Mouse (Mus musculus): ENCODE measurements around the gene Srsf2. TPM values are rescaled to one million over a fixed set of nuclear protein-coding genes. Genes with fewer than 3 reads are reported as not detected.
A peak's percentile ranks its signal among the peaks of the same experiment; 100 is the strongest.
"Not testable (repeated sequence)": the region's sequence is repeated elsewhere in the genome, so short reads cannot be mapped to it uniquely, and the experiment has no call there.

The Srsf2 gene
- polyA plus RNA-seq, 1 experiment from 2014 or later, result 935 TPM

DNA sequence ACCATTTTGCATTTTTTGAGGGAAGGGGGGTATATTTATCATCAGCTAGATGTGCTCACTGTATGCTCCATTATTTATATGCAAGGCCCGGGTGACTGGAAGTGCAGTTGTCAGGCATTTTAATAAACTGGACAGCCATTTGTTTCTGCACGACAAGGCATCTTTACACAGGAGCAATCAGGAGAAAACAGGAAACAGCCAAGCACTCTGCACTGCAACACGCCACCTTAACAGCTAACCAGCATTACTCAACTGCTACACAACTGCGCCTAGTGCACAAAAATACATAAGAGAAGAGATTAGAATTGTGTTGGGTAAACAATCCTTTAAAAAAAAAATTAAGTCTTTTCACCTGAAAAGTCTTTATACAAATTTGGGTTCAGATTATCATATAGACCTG lies 2.8 kb downstream of the Srsf2 start:
- H3K9ac ChIP-seq (ENCODE audit: low read depth, low read length), result no peak overlapping the region
- 70% methylated on average over 4 of the region's 4 CpGs for WGBS

DNA sequence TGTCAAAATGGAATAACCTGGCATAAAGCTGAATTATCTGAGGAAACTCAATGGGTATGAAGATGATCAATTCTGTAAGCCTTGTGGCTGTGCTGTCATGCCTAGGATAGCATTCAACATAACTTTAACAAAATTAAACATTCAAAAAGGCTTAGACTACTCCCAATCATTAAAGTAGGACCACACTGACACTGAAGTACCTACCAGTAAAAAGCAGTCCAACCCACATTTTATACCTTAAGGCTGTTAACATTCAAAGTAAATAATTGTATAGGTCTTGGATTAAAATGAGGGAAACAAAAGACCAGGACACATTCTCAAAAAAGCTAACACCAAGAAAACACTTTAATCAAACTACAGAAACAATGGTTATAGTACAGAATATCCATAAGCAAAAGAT lies 3.3 kb downstream of the Srsf2 start:
- ATAC-seq (ENCODE audit: low FRiP score), result no peak
- H3K9me3 ChIP-seq (ENCODE audit: control insufficient read depth, low read length), result no peaks in the 10 kb centered on the region
- no peak for DNase-seq (ENCODE audit: low spot score)
- no peak overlapping the region for H3K27ac ChIP-seq (ENCODE audit: low read depth, low read length)
- H3K27me3 ChIP-seq (ENCODE audit: control insufficient read depth, insufficient read depth, low read length), result no peaks in the 10 kb centered on the region
- H3K4me1 ChIP-seq (replicated peaks; ENCODE audit: control insufficient read depth, insufficient read depth, low read length), result peaks cover 8% of the 10 kb centered on the region
- H3K4me2 ChIP-seq (replicated peaks; ENCODE audit: low read depth, low read length), result no peak overlapping the region
- peaks cover 2% of the 10 kb centered on the region; the same call in 1 of the 2 replicates for H3K36me3 ChIP-seq (ENCODE audit: control insufficient read depth, insufficient read depth, low read length)
- H3K4me3 ChIP-seq (ENCODE audit: low read depth, low read length), result no peak overlapping the region
- no peak overlapping the region for H3K9ac ChIP-seq (ENCODE audit: low read depth, low read length)

More for the DNA sequence above, 2.8 kb downstream of the Srsf2 start:
- DNase-seq (ENCODE audit: low spot score) (no peak), ATAC-seq (ENCODE audit: low FRiP score) (no peak)
- no peak overlapping the region for H3K27ac ChIP-seq (ENCODE audit: low read depth, low read length)
- no peaks in the 10 kb centered on the region for H3K9me3 ChIP-seq (ENCODE audit: control insufficient read depth, low read length)
- no peaks in the 10 kb centered on the region for H3K27me3 ChIP-seq (ENCODE audit: control insufficient read depth, insufficient read depth, low read length)
- H3K4me1 ChIP-seq (replicated peaks; ENCODE audit: control insufficient read depth, insufficient read depth, low read length), result peaks cover 10% of the 10 kb centered on the region
- H3K4me3 ChIP-seq (ENCODE audit: low read depth, low read length), result peak overlapping the region; percentile 99
- H3K4me2 ChIP-seq (replicated peaks; ENCODE audit: low read depth, low read length), result peak overlapping the region; percentile 75; the same call in 1 of the 2 replicates
- peaks cover 2% of the 10 kb centered on the region; the same call in 1 of the 2 replicates for H3K36me3 ChIP-seq (ENCODE audit: control insufficient read depth, insufficient read depth, low read length)

DNA sequence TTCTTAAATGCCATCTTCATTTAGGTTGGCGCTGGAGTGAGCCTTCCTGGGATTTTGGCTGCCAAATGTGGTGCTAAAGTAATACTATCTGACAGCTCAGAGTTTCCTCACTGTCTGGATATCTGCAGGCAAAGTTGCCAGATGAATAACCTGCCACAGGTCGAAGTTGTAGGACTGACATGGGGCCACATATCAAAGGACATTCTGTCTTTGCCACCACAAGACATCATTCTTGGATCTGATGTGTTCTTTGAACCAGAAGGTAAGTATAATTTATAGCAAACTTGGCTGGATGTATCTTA lies 4.1 kb downstream of the Srsf2 start:
- not testable (repeated sequence) for DNase-seq (ENCODE audit: low spot score); H3K27ac ChIP-seq (ENCODE audit: low read depth, low read length); H3K36me3 ChIP-seq (ENCODE audit: control insufficient read depth, insufficient read depth, low read length); H3K27me3 ChIP-seq (ENCODE audit: control insufficient read depth, insufficient read depth, low read length); H3K9ac ChIP-seq (ENCODE audit: low read depth, low read length); H3K4me3 ChIP-seq (ENCODE audit: low read depth, low read length); ATAC-seq (ENCODE audit: low FRiP score); H3K4me1 ChIP-seq (replicated peaks; ENCODE audit: control insufficient read depth, insufficient read depth, low read length); H3K4me2 ChIP-seq (replicated peaks; ENCODE audit: low read depth, low read length); H3K9me3 ChIP-seq (ENCODE audit: control insufficient read depth, low read length)
- 87% methylated on average over 2 of the region's 2 CpGs for WGBS

- Histone ChIP-seq H3K27ac (ENCODE audit: low read depth, low read length) (no peak overlapping the region), H3K4me2 (replicated peaks; ENCODE audit: low read depth, low read length) (no peak overlapping the region), H3K4me1 (replicated peaks; ENCODE audit: control insufficient read depth, insufficient read depth, low read length) (peaks cover 8% of the 10 kb centered on the region), H3K27me3 (ENCODE audit: control insufficient read depth, insufficient read depth, low read length) (no peaks in the 10 kb centered on the region), H3K9me3 (ENCODE audit: control insufficient read depth, low read length) (no peaks in the 10 kb centered on the region), H3K9ac (ENCODE audit: low read depth, low read length) (no peak overlapping the region), H3K36me3 (ENCODE audit: control insufficient read depth, insufficient read depth, low read length) (peaks cover 2% of the 10 kb centered on the region; the same call in 1 of the 2 replicates), H3K4me3 (ENCODE audit: low read depth, low read length) (no peak overlapping the region)
- ATAC-seq (ENCODE audit: low FRiP score) (no peak), DNase-seq (ENCODE audit: low spot score) (no peak)
- WGBS, result 90% methylated on average over 5 of the region's 5 CpGs
Measured at GRCm38 (mm10) chr11:116848086-116848876, 4.6 kb downstream of the Srsf2 start.

GRCm38 (mm10) chr11:116847187-116848085 lies 5.5 kb downstream of the Srsf2 start:
- Histone ChIP-seq H3K27me3 (ENCODE audit: control insufficient read depth, insufficient read depth, low read length) (no peaks in the 10 kb centered on the region), H3K27ac (ENCODE audit: low read depth, low read length) (no peak overlapping the region), H3K36me3 (ENCODE audit: control insufficient read depth, insufficient read depth, low read length) (peaks cover 2% of the 10 kb centered on the region; the same call in 1 of the 2 replicates), H3K9ac (ENCODE audit: low read depth, low read length) (no peak overlapping the region), H3K9me3 (ENCODE audit: control insufficient read depth, low read length) (no peaks in the 10 kb centered on the region), H3K4me3 (ENCODE audit: low read depth, low read length) (no peak overlapping the region), H3K4me2 (replicated peaks; ENCODE audit: low read depth, low read length) (no peak overlapping the region), H3K4me1 (replicated peaks; ENCODE audit: control insufficient read depth, insufficient read depth, low read length) (peaks cover 8% of the 10 kb centered on the region)
- DNase-seq (ENCODE audit: low spot score) (no peak), ATAC-seq (ENCODE audit: low FRiP score) (no peak)
- WGBS, result 96% methylated on average over 3 of the region's 3 CpGs

GRCm38 (mm10) chr11:116846593-116847181 lies 6.2 kb downstream of the Srsf2 start:
- H3K9me3 ChIP-seq (ENCODE audit: control insufficient read depth, low read length), result no peaks in the 10 kb centered on the region
- no peak overlapping the region for H3K9ac ChIP-seq (ENCODE audit: low read depth, low read length)
- no peak overlapping the region for H3K4me3 ChIP-seq (ENCODE audit: low read depth, low read length)
- H3K4me2 ChIP-seq (replicated peaks; ENCODE audit: low read depth, low read length), result no peak overlapping the region
- H3K4me1 ChIP-seq (replicated peaks; ENCODE audit: control insufficient read depth, insufficient read depth, low read length), result peaks cover 8% of the 10 kb centered on the region
- WGBS, result 85% methylated on average over 4 of the region's 4 CpGs
- ATAC-seq (ENCODE audit: low FRiP score) (no peak), DNase-seq (ENCODE audit: low spot score) (no peak)
- H3K36me3 ChIP-seq (ENCODE audit: control insufficient read depth, insufficient read depth, low read length), result peaks cover 2% of the 10 kb centered on the region; the same call in 1 of the 2 replicates
- H3K27ac ChIP-seq (ENCODE audit: low read depth, low read length), result no peak overlapping the region
- no peaks in the 10 kb centered on the region for H3K27me3 ChIP-seq (ENCODE audit: control insufficient read depth, insufficient read depth, low read length)

- H3K36me3 ChIP-seq (ENCODE audit: control insufficient read depth, insufficient read depth, low read length), result peaks cover 3% of the 10 kb centered on the region; the same call in 1 of the 2 replicates
- peak within 1 kb of the TSS; percentile 69 for H3K4me2 ChIP-seq (replicated peaks; ENCODE audit: low read depth, low read length)
- H3K9me3 ChIP-seq (ENCODE audit: control insufficient read depth, low read length), result no peaks in the 10 kb centered on the region
- DNase-seq (ENCODE audit: low spot score), result peak; percentile 95
- H3K4me1 ChIP-seq (replicated peaks; ENCODE audit: control insufficient read depth, insufficient read depth, low read length), result peaks cover 18% of the 10 kb centered on the region
- peak; percentile 95 for ATAC-seq (ENCODE audit: low FRiP score)
- no peaks in the 10 kb centered on the region for H3K27me3 ChIP-seq (ENCODE audit: control insufficient read depth, insufficient read depth, low read length)
- peak within 1 kb of the TSS; percentile 86 for H3K4me3 ChIP-seq (ENCODE audit: low read depth, low read length)
- 1% methylated on average over 68 of the region's 72 CpGs for WGBS
- peak within 1 kb of the TSS; percentile 86 for H3K9ac ChIP-seq (ENCODE audit: low read depth, low read length)
- peak within 1 kb of the TSS; percentile 99 for H3K27ac ChIP-seq (ENCODE audit: low read depth, low read length)
Measured at GRCm38 (mm10) chr11:116843261-116844233, 9.3 kb downstream of the Srsf2 start, which contains the start of the genes Mettl23 and Jmjd6. Gene Mettl23 (plus strand): TSS chr11:116843278. Gene Jmjd6 (minus strand): TSS chr11:116843449.

Data from hindbrain, embryonic 11.5 days (tissue).